Mouse (Mus musculus): Measurements from ENCODE around the gene Ccdc82.

GRCm38 (mm10) chr9:13300891-13301782, 54.4 kb downstream of the Ccdc82 start:
- TF ChIP-seq CTCF (IDR thresholded peaks at IDR 0.05; ENCODE audit: low read depth) (no peak), EP300 (IDR thresholded peaks at IDR 0.05; ENCODE audit: low read depth) (no peak)
